Mouse (Mus musculus) heart, embryonic 10.5 days (tissue): ENCODE measurements around the gene Gabra2. TPM values are rescaled to one million over a fixed set of nuclear protein-coding genes. Genes with fewer than 3 reads are reported as not detected.

Experiments
- DNase-seq: peaks from one replicate; pipeline ENCODE4 v3.0.0-alpha.2; 2017; ENCODE audit warnings: low spot score
- H3K27ac ChIP-seq: fragments of 300-500 bp; sonication (generic); 2 replicates; pipeline ENCODE4 v1.5.1; 2016; ENCODE audit warnings: mild to moderate bottlenecking
- H3K27me3 ChIP-seq: fragments of 300-500 bp; sonication (generic); 2 replicates; pipeline ENCODE4 v1.6.1; 2016; ENCODE audit warnings: mild to moderate bottlenecking; ENCODE audit not compliant: poor library complexity, insufficient read depth, severe bottlenecking
- H3K36me3 ChIP-seq: fragments of 300-500 bp; sonication (generic); 2 replicates; pipeline ENCODE4 v1.6.1; 2016; ENCODE audit warnings: mild to moderate bottlenecking, moderate library complexity
- H3K4me1 ChIP-seq: fragments of 300-500 bp; sonication (generic); 2 replicates; pipeline ENCODE4 v1.6.1; 2016; ENCODE audit warnings: mild to moderate bottlenecking
- H3K4me3 ChIP-seq: fragments of 300-500 bp; sonication (generic); 2 replicates; pipeline ENCODE4 v1.5.1; 2016; ENCODE audit warnings: mild to moderate bottlenecking, moderate library complexity
- H3K9me3 ChIP-seq: fragments of 300-500 bp; sonication (generic); 2 replicates; pipeline ENCODE4 v1.6.1; 2016; ENCODE audit warnings: mild to moderate bottlenecking, moderate library complexity
- WGBS: fragments of 180-500 bp; shearing (Covaris S2); methylation state at CpG from one replicate; pipeline ENCODE4 v1.1.7; 2016; 5-methylcytosine and 5-hydroxymethylcytosine counted together
- polyA plus RNA-seq: library from polyadenylated mRNA; unstranded; fragments of >200 nt; fragmentation: Nextera tagmentation; extraction: Ambion mirVana; gene quantifications from 2 replicates; pipeline ENCODE4 v1.2.1, GENCODE M21; 2016

Gabra2 gene
- polyA plus RNA-seq = 0.15 and 0.73 TPM in 2 replicates

DNA sequence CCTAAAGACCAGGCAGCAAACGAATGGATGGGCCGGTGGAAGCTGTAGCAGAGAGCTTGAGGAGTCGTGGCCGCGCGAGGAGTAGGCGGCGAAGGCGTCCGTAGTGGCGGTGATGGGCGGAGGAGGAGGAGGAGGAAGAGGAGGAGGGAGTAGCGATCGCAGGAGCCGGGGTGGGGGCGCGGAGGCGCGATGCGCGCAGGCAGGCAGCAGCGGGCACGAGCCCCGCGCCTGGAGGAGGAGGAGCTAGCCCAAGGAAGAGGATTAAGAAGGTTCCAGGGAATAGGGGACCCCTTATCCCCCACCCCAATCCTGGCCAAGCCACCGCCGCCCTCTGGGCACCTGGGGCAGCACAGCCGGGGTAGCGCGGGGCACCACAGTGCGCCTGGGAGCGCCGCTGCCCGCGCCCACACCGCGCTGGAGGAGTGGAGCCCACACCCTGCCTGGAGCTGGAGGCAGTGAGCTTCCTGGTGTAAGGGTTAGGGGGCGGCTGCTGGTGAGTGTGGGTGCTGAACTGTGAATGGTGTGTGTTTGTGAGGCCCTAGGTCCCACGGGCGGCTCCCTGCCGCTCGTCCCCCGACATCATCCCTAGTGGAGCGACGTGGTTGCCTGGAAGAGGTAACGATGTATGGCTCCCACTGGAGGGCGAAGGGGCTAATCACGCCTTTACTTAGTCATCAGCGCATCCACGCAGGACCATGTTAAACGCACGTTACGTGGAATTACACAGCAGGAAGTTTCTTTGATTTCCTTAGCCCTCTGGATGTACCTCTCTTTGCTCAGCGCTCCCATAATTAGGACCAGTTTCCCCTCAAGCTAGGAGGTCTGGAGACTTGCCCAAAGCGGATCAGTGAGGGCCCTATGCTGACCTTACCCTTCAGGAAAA, at the start of gene Gabra2:
Gene Gabra2, minus strand, starts transcription at position 125 of the 883 bp plus-strand sequence.
- H3K27ac ChIP-seq = peak within 1 kb of the TSS; percentile 56; the same call in 1 of the 2 replicates
- DNase-seq = peak; percentile 75
- H3K36me3 ChIP-seq = no peaks in the 10 kb centered on the region
- 1% methylated on average over 45 of the region's 55 CpGs for WGBS
- H3K9me3 ChIP-seq = no peaks in the 10 kb centered on the region
- peaks cover 22% of the 10 kb centered on the region; the same call in 1 of the 2 replicates for H3K27me3 ChIP-seq
- peaks cover 10% of the 10 kb centered on the region; the same call in 1 of the 2 replicates for H3K4me1 ChIP-seq
- peak within 1 kb of the TSS; percentile 75 for H3K4me3 ChIP-seq

- DNase-seq = no peak
- Histone ChIP-seq H3K9me3 (no peaks in the 10 kb centered on the region), H3K4me1 (no peaks in the 10 kb centered on the region), H3K27ac (no peak overlapping the region), H3K27me3 (no peaks in the 10 kb centered on the region), H3K36me3 (no peaks in the 10 kb centered on the region), H3K4me3 (no peak overlapping the region)
- 71% methylated on average over 4 of the region's 4 CpGs for WGBS
Measured at GRCm38 (mm10) chr5:71136691-71137090, 41.0 kb upstream of the Gabra2 start.

DNA sequence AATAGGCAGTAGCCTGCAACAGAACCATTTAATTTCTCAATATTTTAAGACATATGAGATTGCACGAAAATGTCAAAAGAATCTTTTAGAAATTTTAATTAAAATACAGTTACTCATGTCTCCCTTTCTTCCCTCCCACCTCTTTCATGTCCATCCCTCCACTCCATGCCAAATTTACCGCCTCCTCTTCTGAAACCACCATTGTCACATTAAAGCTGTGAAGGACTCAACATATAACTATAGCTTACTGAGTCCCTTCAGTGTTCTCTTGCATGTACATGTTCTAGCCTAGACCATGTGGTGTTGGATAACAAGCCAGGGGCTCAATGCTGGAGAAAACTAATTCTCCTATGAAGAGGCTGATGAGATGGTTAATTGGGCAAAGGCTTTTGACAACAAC, 40.2 kb upstream of the Gabra2 start:
- Histone ChIP-seq H3K4me1 (no peaks in the 10 kb centered on the region), H3K36me3 (no peaks in the 10 kb centered on the region), H3K9me3 (no peaks in the 10 kb centered on the region), H3K27ac (no peak overlapping the region), H3K27me3 (no peaks in the 10 kb centered on the region), H3K4me3 (no peak overlapping the region)
- WGBS = 75% methylated on average over 2 of the region's 2 CpGs
- no peak for DNase-seq

DNA sequence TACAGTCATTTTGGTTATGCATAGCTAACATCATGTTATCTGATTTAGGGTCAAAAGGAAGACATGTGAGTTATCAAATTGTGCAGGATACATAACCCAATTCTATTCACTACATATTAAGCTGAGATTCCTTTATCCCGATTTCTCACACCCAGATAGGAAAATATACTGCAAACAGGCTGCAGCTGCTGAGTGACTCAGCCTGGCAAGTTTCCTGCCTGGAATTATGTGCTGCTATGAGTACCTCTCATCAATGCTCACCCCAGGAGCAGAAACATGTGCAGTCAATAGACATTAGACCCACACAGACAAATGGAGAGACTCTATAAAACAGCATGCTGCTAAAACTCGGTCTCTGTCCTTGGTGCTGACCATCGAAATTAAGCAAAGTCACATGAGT, 32.1 kb upstream of the Gabra2 start:
- Histone ChIP-seq H3K4me3 (no peak overlapping the region), H3K36me3 (no peaks in the 10 kb centered on the region), H3K9me3 (no peaks in the 10 kb centered on the region), H3K27ac (no peak overlapping the region), H3K27me3 (no peaks in the 10 kb centered on the region), H3K4me1 (no peaks in the 10 kb centered on the region)
- 74% methylated on average over 3 of the region's 3 CpGs for WGBS
- no peak for DNase-seq

DNA sequence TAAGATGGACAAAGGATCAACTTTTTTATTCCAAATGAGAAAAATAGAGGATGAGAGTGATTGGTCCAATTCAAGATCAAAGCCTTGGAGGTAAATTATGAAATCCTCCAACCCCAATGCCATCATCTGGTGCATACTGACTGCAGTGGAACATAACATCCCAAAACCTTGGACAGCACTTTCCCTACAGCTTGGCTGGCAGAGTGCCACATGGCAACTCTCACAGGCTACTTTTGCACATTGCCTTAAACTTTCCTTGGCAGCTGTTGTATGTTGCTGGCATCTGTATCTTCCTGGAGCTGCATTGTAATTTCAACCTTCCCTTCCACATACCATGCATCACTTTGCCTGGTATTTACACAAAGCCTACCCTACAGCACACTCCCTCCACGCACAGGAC, 19.6 kb upstream of the Gabra2 start:
- H3K4me1 ChIP-seq = no peaks in the 10 kb centered on the region
- 76% methylated on average over 1 of the region's 1 CpGs for whole genome bisulfite sequencing
- no peaks in the 10 kb centered on the region for H3K9me3 ChIP-seq
- no peaks in the 10 kb centered on the region for H3K27me3 ChIP-seq
- DNase-seq = no peak
- no peaks in the 10 kb centered on the region for H3K36me3 ChIP-seq
- no peak overlapping the region for H3K4me3 ChIP-seq
- H3K27ac ChIP-seq = no peak overlapping the region

- Histone ChIP-seq H3K4me1 (peaks cover 10% of the 10 kb centered on the region; the same call in 1 of the 2 replicates), H3K27me3 (peaks cover 22% of the 10 kb centered on the region; the same call in 1 of the 2 replicates), H3K4me3 (peak overlapping the region; percentile 75), H3K36me3 (no peaks in the 10 kb centered on the region), H3K9me3 (no peaks in the 10 kb centered on the region), H3K27ac (no peak overlapping the region)
- WGBS = 2% methylated on average over 19 of the region's 19 CpGs
- peak; percentile 75 for DNase-seq
Measured at GRCm38 (mm10) chr5:71095180-71095579, 469 bp downstream of the Gabra2 start.

GRCm38 (mm10) chr5:71094776-71095175, 873 bp downstream of the Gabra2 start:
- Histone ChIP-seq H3K27ac (no peak overlapping the region), H3K9me3 (no peaks in the 10 kb centered on the region), H3K36me3 (no peaks in the 10 kb centered on the region), H3K27me3 (peaks cover 22% of the 10 kb centered on the region; the same call in 1 of the 2 replicates), H3K4me1 (peaks cover 10% of the 10 kb centered on the region; the same call in 1 of the 2 replicates), H3K4me3 (peak overlapping the region; percentile 75)
- DNase-seq = no peak
- 27% methylated on average over 10 of the region's 10 CpGs for WGBS

DNA sequence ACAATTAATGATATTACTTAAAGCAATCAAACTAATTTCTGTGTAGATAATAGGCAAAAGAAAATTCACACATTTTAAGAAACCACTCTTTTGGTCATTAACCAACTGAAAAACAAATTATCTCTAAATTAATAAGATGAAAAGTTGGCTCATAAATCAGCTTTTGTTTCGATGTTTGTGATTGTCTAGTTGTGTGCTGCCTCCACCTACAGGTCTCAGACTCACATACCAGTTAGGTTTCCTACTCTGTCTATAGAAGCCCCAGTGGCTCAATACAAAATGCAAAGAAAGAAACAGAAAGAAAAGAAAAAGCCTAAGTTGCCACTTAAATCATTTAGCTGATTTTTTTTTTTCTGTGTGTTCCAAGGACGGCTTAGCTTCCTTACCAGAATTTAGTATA, 1.8 kb downstream of the Gabra2 start:
- Histone ChIP-seq H3K27me3 (peaks cover 22% of the 10 kb centered on the region; the same call in 1 of the 2 replicates), H3K9me3 (no peaks in the 10 kb centered on the region), H3K4me1 (peaks cover 10% of the 10 kb centered on the region; the same call in 1 of the 2 replicates), H3K4me3 (no peak overlapping the region), H3K36me3 (no peaks in the 10 kb centered on the region), H3K27ac (no peak overlapping the region)
- WGBS = 85% methylated on average over 2 of the region's 2 CpGs
- no peak for DNase-seq

DNA sequence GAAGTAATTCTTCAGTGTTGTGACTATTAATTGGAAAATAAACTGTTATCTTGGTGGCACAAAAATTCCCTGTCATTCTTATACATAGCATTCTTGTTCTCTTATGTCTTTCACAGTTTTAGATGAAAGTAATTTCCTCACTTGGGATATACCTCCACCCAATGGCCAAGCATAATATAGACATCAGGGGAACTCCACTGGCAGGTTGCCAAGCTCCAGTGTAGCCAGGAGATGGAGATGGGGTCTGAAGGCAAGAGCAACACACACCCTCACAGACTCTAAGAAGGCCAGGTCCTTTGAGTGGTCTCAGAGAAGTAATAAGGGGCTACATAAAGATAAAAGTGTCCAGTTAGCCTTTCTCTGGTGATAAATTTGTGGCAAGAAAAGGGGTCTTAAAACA, 3.2 kb downstream of the Gabra2 start:
- peaks cover 10% of the 10 kb centered on the region; the same call in 1 of the 2 replicates for H3K4me1 ChIP-seq
- DNase-seq = no peak
- H3K4me3 ChIP-seq = no peak overlapping the region
- H3K27ac ChIP-seq = no peak overlapping the region
- H3K27me3 ChIP-seq = peaks cover 22% of the 10 kb centered on the region; the same call in 1 of the 2 replicates
- no peaks in the 10 kb centered on the region for H3K9me3 ChIP-seq
- H3K36me3 ChIP-seq = no peaks in the 10 kb centered on the region

- H3K27ac ChIP-seq = no peak overlapping the region
- peaks cover 17% of the 10 kb centered on the region; the same call in 1 of the 2 replicates for H3K27me3 ChIP-seq
- H3K9me3 ChIP-seq = no peaks in the 10 kb centered on the region
- no peaks in the 10 kb centered on the region for H3K36me3 ChIP-seq
- peaks cover 10% of the 10 kb centered on the region; the same call in 1 of the 2 replicates for H3K4me1 ChIP-seq
- WGBS = 74% methylated on average over 2 of the region's 2 CpGs
- no peak for DNase-seq
- no peak overlapping the region for H3K4me3 ChIP-seq
Measured at GRCm38 (mm10) chr5:71091926-71092325, 3.7 kb downstream of the Gabra2 start.

GRCm38 (mm10) chr5:71078861-71079260, 16.8 kb downstream of the Gabra2 start:
- H3K27ac ChIP-seq = no peak overlapping the region
- 90% methylated on average over 5 of the region's 5 CpGs for WGBS
- H3K27me3 ChIP-seq = no peaks in the 10 kb centered on the region
- no peaks in the 10 kb centered on the region for H3K4me1 ChIP-seq
- H3K36me3 ChIP-seq = no peaks in the 10 kb centered on the region
- H3K4me3 ChIP-seq = no peak overlapping the region
- H3K9me3 ChIP-seq = no peaks in the 10 kb centered on the region
- DNase-seq = no peak

GRCm38 (mm10) chr5:71061696-71062095, 34.0 kb downstream of the Gabra2 start:
- 63% methylated on average over 3 of the region's 3 CpGs for WGBS
- no peaks in the 10 kb centered on the region for H3K36me3 ChIP-seq
- H3K27ac ChIP-seq = no peak overlapping the region

DNA sequence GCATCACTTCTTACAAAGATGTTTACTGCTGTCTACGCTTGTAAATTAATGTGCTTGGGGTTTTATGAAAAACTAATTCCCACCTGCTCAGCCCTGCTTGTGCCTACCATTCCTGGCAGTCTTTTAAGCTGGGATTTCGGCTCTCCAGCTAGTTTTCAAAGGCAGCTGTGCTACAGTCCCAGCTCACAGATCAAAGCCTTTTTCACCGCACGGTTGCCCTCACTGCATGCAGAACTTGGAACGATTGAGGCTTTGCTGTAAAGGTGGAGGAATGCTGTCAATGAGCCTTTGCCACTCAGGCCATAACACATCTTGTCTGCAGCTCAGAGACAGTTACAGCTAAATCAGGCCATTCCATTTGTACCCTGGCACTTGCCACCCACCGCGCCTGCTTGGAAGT, 37.6 kb downstream of the Gabra2 start:
- no peaks in the 10 kb centered on the region for H3K36me3 ChIP-seq
- H3K27me3 ChIP-seq = no peaks in the 10 kb centered on the region
- H3K9me3 ChIP-seq = no peaks in the 10 kb centered on the region
- DNase-seq = no peak
- H3K4me1 ChIP-seq = no peaks in the 10 kb centered on the region
- H3K27ac ChIP-seq = no peak overlapping the region
- H3K4me3 ChIP-seq = no peak overlapping the region
- 77% methylated on average over 7 of the region's 7 CpGs for WGBS

More at GRCm38 (mm10) chr5:71061696-71062095, 34.0 kb downstream of the Gabra2 start:
- Histone ChIP-seq H3K27me3 (no peaks in the 10 kb centered on the region), H3K4me1 (no peaks in the 10 kb centered on the region), H3K4me3 (no peak overlapping the region), H3K9me3 (no peaks in the 10 kb centered on the region)
- DNase-seq = no peak
